Mouse (Mus musculus): ENCODE measurements at regions not wholly inside any gene's neighbourhood (a gene's known extent, or its start where the extent isn't known, plus 50 kb on each side); places are given as distances from the start of the nearest gene placed in this dataset.

- DNase-seq (ENCODE audit: low read depth, low spot score), result no peak
Measured at GRCm38 (mm10) chr12:32728425-32728824, 90.9 kb upstream of the Nampt start.

- no peak for DNase-seq (ENCODE audit: low read depth, low spot score)
Measured at GRCm38 (mm10) chr12:32735224-32735623, 84.1 kb upstream of the Nampt start.

GRCm38 (mm10) chr12:32741465-32741864 lies 77.9 kb upstream of the Nampt start:
- no peak for DNase-seq (ENCODE audit: low read depth, low spot score)

- DNase-seq (ENCODE audit: low read depth, low spot score), result no peak
Measured at GRCm38 (mm10) chr12:32757441-32758119, 61.8 kb upstream of the Nampt start.

GRCm38 (mm10) chr12:32758150-32758549 lies 61.2 kb upstream of the Nampt start:
- DNase-seq (ENCODE audit: low read depth, low spot score), result no peak

GRCm38 (mm10) chr12:32760627-32761026 lies 58.7 kb upstream of the Nampt start:
- no peak for DNase-seq (ENCODE audit: low read depth, low spot score)

- DNase-seq (ENCODE audit: low read depth, low spot score), result no peak
Measured at GRCm38 (mm10) chr12:32761055-32761454, 58.3 kb upstream of the Nampt start.

GRCm38 (mm10) chr12:32764271-32764670 lies 55.1 kb upstream of the Nampt start:
- no peak for DNase-seq (ENCODE audit: low read depth, low spot score)

GRCm38 (mm10) chr12:32764747-32765146 lies 54.6 kb upstream of the Nampt start:
- DNase-seq (ENCODE audit: low read depth, low spot score), result no peak

GRCm38 (mm10) chr12:32765861-32766260 lies 53.5 kb upstream of the Nampt start:
- DNase-seq (ENCODE audit: low read depth, low spot score), result no peak

- no peak for DNase-seq (ENCODE audit: low read depth, low spot score)
Measured at GRCm38 (mm10) chr12:32766575-32766974, 52.8 kb upstream of the Nampt start.

- DNase-seq (ENCODE audit: low read depth, low spot score), result no peak
Measured at GRCm38 (mm10) chr12:32767206-32768081, 51.9 kb upstream of the Nampt start.

GRCm38 (mm10) chr12:32768082-32768743 lies 51.1 kb upstream of the Nampt start:
- DNase-seq (ENCODE audit: low read depth, low spot score), result no peak

- no peak for DNase-seq (ENCODE audit: low read depth, low spot score)
Measured at GRCm38 (mm10) chr12:32768744-32769535, 50.4 kb upstream of the Nampt start.
